Mouse (Mus musculus) midbrain, embryonic 10.5 days (tissue): Measurements from ENCODE around the gene Nmrk1. TPM values are rescaled to one million over a fixed set of nuclear protein-coding genes. Genes with fewer than 3 reads are reported as not detected.
A peak's percentile ranks its signal among the peaks of the same experiment; 100 is the strongest.
"Not testable (repeated sequence)": the region's sequence is repeated elsewhere in the genome, so short reads cannot be mapped to it uniquely, and the experiment has no call there.

Experiments
- DNase-seq: peaks from one replicate; pipeline ENCODE4 v3.0.0-alpha.2; 2017; ENCODE audit warnings: low spot score
- H3K27ac ChIP-seq: fragments of 300-500 bp; sonication (generic); replicated peaks from 2 replicates; pipeline ENCODE4 v1.5.1; 2016; ENCODE audit warnings: mild to moderate bottlenecking
- H3K27me3 ChIP-seq: fragments of 300-500 bp; sonication (generic); 2 replicates; pipeline ENCODE4 v1.6.1; 2016; ENCODE audit warnings: low read depth, mild to moderate bottlenecking; ENCODE audit not compliant: poor library complexity, severe bottlenecking
- H3K36me3 ChIP-seq: fragments of 300-500 bp; sonication (generic); 2 replicates; pipeline ENCODE4 v1.6.1; 2016; ENCODE audit warnings: mild to moderate bottlenecking, moderate library complexity
- H3K4me1 ChIP-seq: fragments of 300-500 bp; sonication (generic); 2 replicates; pipeline ENCODE4 v1.6.1; 2016
- H3K4me3 ChIP-seq: fragments of 300-500 bp; sonication (generic); 2 replicates; pipeline ENCODE4 v1.5.1; 2016; ENCODE audit warnings: mild to moderate bottlenecking, moderate library complexity
- H3K9me3 ChIP-seq: fragments of 300-500 bp; sonication (generic); replicated peaks from 2 replicates; pipeline ENCODE4 v1.6.1; 2016; ENCODE audit warnings: mild to moderate bottlenecking
- WGBS: fragments of 180-500 bp; shearing (Covaris S2); methylation state at CpG from one replicate; pipeline ENCODE4 v1.1.7; 2016; 5-methylcytosine and 5-hydroxymethylcytosine counted together
- polyA plus RNA-seq: library from polyadenylated mRNA; unstranded; fragments of >200 nt; fragmentation: Nextera tagmentation; extraction: Ambion mirVana; gene quantifications from 2 replicates; pipeline ENCODE4 v1.2.1, GENCODE M21; 2016

Nmrk1 gene
- polyA plus RNA-seq = 6.6 and 7.2 TPM in 2 replicates

DNA sequence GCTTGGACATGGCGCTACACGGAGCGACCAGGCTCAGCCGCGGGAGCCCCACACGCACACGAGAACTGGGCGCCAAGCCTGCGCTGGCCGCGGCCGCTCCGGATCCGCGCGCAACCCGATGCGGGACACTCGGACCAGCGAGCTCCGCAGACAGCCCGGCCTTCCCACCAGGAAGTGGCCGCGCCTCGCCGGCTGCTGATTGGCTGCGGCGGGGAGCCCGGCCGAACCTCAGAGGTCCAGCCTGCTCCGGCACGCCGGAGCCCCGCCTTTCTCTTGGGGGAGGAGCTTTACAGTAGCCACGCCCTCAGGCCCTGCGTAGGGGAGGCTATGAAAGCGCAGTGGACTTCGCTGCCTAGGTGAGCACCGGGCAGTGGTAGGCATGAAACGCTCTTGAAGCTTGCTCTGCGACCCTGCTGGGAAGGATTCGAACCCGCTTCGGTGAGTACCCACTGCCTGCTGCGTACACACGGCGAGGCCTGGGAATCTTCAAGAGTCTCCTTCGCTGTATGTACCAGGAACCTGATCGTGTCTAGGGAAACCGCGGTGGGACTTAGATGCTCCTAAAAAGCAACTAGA lies at the start of gene Nmrk1, which contains the start of gene Ostf1:
Nmrk1 (plus strand) TSS at position 307 of the 576 bp plus-strand sequence.
Ostf1 (minus strand) TSS at position 180 of the 576 bp plus-strand sequence.
- Histone ChIP-seq H3K27me3 (peaks cover 24% of the 10 kb centered on the region), H3K27ac (peak within 1 kb of the TSS; percentile 81), H3K4me3 (peak within 1 kb of the TSS; percentile 79), H3K4me1 (peaks cover 17% of the 10 kb centered on the region), H3K36me3 (no peaks in the 10 kb centered on the region), H3K9me3 (no peaks in the 10 kb centered on the region)
- DNase-seq = peak; percentile 94
- 1% methylated on average over 51 of the region's 51 CpGs for WGBS

GRCm38 (mm10) chr19:18582226-18582625 lies 49.5 kb upstream of the Nmrk1 start:
- DNase-seq = no peak
- Histone ChIP-seq H3K4me3 (no peak overlapping the region), H3K36me3 (no peaks in the 10 kb centered on the region)

GRCm38 (mm10) chr19:18582887-18583286 lies 48.9 kb upstream of the Nmrk1 start:
- Histone ChIP-seq H3K27ac (no peak overlapping the region), H3K4me3 (no peak overlapping the region), H3K27me3 (no peaks in the 10 kb centered on the region), H3K36me3 (no peaks in the 10 kb centered on the region), H3K9me3 (no peaks in the 10 kb centered on the region), H3K4me1 (peaks cover 5% of the 10 kb centered on the region)
- 88% methylated on average over 6 of the region's 6 CpGs for WGBS
- no peak for DNase-seq

More at GRCm38 (mm10) chr19:18582226-18582625, 49.5 kb upstream of the Nmrk1 start:
- Histone ChIP-seq H3K27ac (no peak overlapping the region), H3K27me3 (no peaks in the 10 kb centered on the region), H3K4me1 (peaks cover 5% of the 10 kb centered on the region), H3K9me3 (no peaks in the 10 kb centered on the region)
- WGBS = 90% methylated on average over 9 of the region's 9 CpGs

DNA sequence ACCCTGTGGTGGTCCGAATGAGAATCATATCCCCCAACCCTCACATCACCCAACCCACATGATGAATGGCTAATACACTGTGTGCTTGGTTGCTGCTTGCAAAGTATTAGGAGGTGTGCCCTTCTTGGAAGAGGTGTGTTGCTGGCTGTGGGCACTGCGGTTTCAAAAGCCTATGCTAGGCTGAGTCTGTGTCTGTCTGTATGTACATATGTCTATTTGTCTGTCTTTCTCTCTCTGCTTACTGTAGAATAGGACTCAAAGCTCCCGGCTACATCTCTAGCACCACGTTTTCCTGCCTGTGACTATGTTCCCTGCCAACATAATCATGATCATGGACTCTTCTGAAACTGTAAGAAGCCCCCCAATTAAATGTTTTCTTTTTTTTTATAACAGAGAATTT lies 48.0 kb upstream of the Nmrk1 start:
- no peak for DNase-seq
- Histone ChIP-seq H3K27me3 (no peaks in the 10 kb centered on the region), H3K4me1 (peaks cover under 1% of the 10 kb centered on the region; the same call in 1 of the 2 replicates), H3K9me3 (no peaks in the 10 kb centered on the region), H3K27ac (no peak overlapping the region), H3K4me3 (no peak overlapping the region), H3K36me3 (no peaks in the 10 kb centered on the region)
- 92% methylated on average over 4 of the region's 4 CpGs for WGBS

DNA sequence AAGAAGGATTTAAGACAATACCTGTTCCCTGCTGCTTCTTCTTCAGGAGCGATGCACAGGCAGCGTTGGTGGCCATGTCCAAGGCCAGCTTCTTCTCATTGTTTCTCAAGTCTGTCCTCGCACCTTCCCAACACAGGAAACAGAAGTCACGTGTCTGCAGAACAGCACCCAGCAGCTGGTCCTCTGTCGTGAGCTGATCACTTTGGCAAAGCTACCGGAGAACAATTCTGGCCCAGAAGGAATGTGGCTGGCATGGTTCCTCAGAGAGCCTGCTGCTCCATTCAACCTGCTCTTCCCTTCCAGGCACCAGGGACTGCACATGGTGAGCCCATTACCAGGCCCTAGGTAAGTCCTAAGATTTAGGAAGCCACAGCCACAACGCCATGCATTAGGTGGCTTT lies 47.1 kb upstream of the Nmrk1 start:
- Histone ChIP-seq H3K4me1 (no peaks in the 10 kb centered on the region), H3K4me3 (no peak overlapping the region), H3K27ac (no peak overlapping the region), H3K36me3 (no peaks in the 10 kb centered on the region), H3K9me3 (no peaks in the 10 kb centered on the region), H3K27me3 (no peaks in the 10 kb centered on the region)
- 95% methylated on average over 7 of the region's 7 CpGs for WGBS
- no peak for DNase-seq

DNA sequence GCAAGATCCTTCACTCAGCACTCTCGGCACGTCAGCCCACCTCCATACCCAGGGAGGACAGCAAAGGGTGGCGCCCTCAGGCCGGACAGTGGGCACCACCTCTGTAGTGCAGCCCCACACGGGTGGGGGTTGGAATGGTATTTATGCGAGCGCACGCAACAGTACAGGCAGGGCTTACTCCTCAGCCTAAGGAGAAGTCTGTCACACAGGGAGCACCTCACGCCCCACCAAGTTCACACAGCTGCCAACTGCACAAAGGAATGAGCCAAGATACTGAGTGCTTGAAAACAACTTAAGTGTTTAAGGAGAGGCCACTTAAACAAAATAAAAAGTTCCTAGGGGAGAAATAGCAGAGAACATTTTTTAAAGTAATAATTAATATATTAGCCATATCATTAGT lies 44.6 kb upstream of the Nmrk1 start:
- H3K36me3 ChIP-seq = no peaks in the 10 kb centered on the region
- no peak overlapping the region for H3K4me3 ChIP-seq
- no peaks in the 10 kb centered on the region for H3K27me3 ChIP-seq
- 92% methylated on average over 9 of the region's 9 CpGs for WGBS
- no peak for DNase-seq
- H3K9me3 ChIP-seq = no peaks in the 10 kb centered on the region
- H3K4me1 ChIP-seq = peaks cover 21% of the 10 kb centered on the region
- H3K27ac ChIP-seq = no peak overlapping the region

DNA sequence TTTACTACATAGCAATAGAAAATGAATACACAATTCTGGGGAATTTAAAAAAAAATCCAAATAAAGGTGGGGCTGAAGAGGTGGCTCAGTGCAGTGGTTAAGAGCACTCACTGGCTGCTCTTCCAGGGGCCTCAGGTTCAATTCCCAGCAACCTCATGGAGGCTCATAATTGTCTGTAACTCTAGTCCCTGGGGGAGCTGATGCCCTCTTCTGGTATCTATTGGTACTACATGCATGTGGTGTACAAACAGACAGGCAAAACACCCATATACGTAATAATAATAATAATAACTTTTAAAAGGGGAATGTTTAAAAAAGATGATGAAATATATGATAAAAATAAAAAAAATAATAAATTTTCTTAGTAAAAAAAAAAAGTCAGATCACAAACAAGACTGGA lies 43.5 kb upstream of the Nmrk1 start:
- no peaks in the 10 kb centered on the region for H3K36me3 ChIP-seq
- H3K4me1 ChIP-seq = peaks cover 25% of the 10 kb centered on the region
- no peak for DNase-seq
- no peaks in the 10 kb centered on the region for H3K27me3 ChIP-seq
- no peak overlapping the region for H3K4me3 ChIP-seq
- H3K27ac ChIP-seq = no peak overlapping the region
- 89% methylated on average over 1 of the region's 1 CpGs for WGBS
- no peaks in the 10 kb centered on the region for H3K9me3 ChIP-seq

DNA sequence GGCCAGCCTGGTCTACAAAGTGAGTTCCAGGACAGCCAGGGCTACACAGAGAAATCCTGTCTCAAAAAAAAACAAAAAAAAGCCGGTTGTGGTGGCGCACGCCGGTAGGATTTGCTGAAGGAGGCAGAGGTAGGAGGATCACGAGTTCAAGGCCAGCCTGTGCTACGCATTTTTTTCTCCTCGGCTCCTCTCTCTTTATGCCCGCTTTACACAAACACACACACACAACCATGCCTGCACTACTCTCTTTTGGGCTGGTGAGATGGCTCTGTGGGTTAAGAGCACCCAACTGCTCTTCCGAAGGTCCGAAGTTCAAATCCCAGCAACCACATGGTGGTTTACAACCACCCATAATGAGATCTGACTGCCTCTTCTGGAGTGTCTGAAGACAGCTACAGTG lies 42.9 kb upstream of the Nmrk1 start:
- WGBS = 94% methylated on average over 10 of the region's 10 CpGs
- not testable (repeated sequence) for H3K27ac ChIP-seq, H3K4me3 ChIP-seq, H3K27me3 ChIP-seq, H3K9me3 ChIP-seq, DNase-seq, H3K36me3 ChIP-seq
- peaks cover 25% of the 10 kb centered on the region for H3K4me1 ChIP-seq

GRCm38 (mm10) chr19:18589276-18589675 lies 42.5 kb upstream of the Nmrk1 start:
- 95% methylated on average over 8 of the region's 8 CpGs for WGBS
- peaks cover 25% of the 10 kb centered on the region for H3K4me1 ChIP-seq
- no peak overlapping the region for H3K4me3 ChIP-seq
- H3K9me3 ChIP-seq = no peaks in the 10 kb centered on the region
- H3K27me3 ChIP-seq = no peaks in the 10 kb centered on the region
- DNase-seq = no peak
- H3K36me3 ChIP-seq = no peaks in the 10 kb centered on the region
- no peak overlapping the region for H3K27ac ChIP-seq

- Histone ChIP-seq H3K4me3 (no peak overlapping the region), H3K36me3 (no peaks in the 10 kb centered on the region), H3K9me3 (no peaks in the 10 kb centered on the region), H3K27ac (no peak overlapping the region), H3K27me3 (no peaks in the 10 kb centered on the region), H3K4me1 (peaks cover 25% of the 10 kb centered on the region)
- WGBS = 62% methylated on average over 5 of the region's 5 CpGs
- DNase-seq = no peak
Measured at GRCm38 (mm10) chr19:18590234-18590633, 41.5 kb upstream of the Nmrk1 start.

GRCm38 (mm10) chr19:18590942-18591354 lies 40.8 kb upstream of the Nmrk1 start:
- H3K4me1 ChIP-seq = peaks cover 27% of the 10 kb centered on the region
- no peaks in the 10 kb centered on the region for H3K36me3 ChIP-seq
- 63% methylated on average over 5 of the region's 5 CpGs for WGBS
- H3K9me3 ChIP-seq = no peaks in the 10 kb centered on the region
- DNase-seq = no peak
- no peak overlapping the region for H3K4me3 ChIP-seq
- H3K27me3 ChIP-seq = no peaks in the 10 kb centered on the region
- no peak overlapping the region for H3K27ac ChIP-seq

GRCm38 (mm10) chr19:18592919-18593318 lies 38.8 kb upstream of the Nmrk1 start:
- Histone ChIP-seq H3K27ac (peak overlapping the region; percentile 18; the same call in 1 of the 2 replicates), H3K4me3 (no peak overlapping the region), H3K27me3 (no peaks in the 10 kb centered on the region), H3K9me3 (no peaks in the 10 kb centered on the region), H3K36me3 (no peaks in the 10 kb centered on the region), H3K4me1 (peaks cover 27% of the 10 kb centered on the region)
- whole genome bisulfite sequencing = 82% methylated on average over 6 of the region's 6 CpGs
- DNase-seq = no peak

DNA sequence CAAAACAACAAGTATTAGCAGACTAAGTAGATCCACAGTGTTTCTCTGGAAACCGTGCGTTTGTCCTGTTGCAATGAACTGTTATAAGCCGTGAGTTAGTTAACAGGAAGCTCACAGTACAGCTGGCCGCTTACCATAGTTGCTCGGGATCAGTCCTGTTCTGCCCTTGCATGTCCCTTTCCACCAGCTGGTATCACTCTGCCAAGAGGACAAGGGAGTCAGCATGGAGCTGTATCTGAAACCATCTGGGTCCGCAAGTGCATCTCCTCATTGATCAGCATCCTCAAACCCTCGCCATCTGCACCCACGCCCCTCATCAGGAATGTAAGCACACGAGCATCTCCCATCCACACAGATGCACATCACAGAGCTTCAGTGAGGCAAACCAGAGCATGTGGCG lies 38.0 kb upstream of the Nmrk1 start:
- H3K27me3 ChIP-seq = no peaks in the 10 kb centered on the region
- DNase-seq = no peak
- H3K9me3 ChIP-seq = no peaks in the 10 kb centered on the region
- no peaks in the 10 kb centered on the region for H3K36me3 ChIP-seq
- WGBS = 90% methylated on average over 10 of the region's 10 CpGs
- no peak overlapping the region for H3K4me3 ChIP-seq
- no peak overlapping the region for H3K27ac ChIP-seq
- H3K4me1 ChIP-seq = peaks cover 27% of the 10 kb centered on the region
